ENCODE assay signal across 8 mouse cellular contexts in the genomic region with DNA sequence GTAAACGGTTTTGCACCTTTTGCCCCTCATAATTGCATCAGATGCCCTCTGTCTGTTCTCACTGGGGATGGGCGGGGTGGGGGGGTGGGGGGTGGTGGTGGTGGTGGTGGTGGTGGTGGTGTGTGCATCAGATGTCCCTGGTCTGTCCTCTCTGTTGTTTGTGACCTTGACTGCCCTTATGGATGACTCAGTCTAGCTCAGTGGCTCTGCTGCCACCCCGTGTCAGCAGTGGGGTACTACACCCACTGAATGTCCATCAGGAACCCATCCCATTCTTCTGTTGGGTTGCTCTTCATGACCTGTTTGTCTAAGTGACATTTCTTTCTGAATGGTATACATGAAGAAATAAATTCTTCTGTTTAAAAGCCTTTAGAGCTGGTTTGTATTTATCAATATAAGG. TPM values are rescaled to one million over a fixed set of nuclear protein-coding genes. Genes with fewer than 3 reads are reported as not detected.
DNase-seq lines count a peak whose midpoint lies in the region; ATAC-seq lines count a peak whose summit lies in the region.

No protein-coding gene starts in this region.

- peak; percentile 91 for ATAC-seq in activated CD4-positive, CD25-positive, alpha-beta regulatory T cell, adult 4 months
- peak; percentile 83 for ATAC-seq in common myeloid progenitor, adult 5-6 weeks (replicated peaks; ENCODE audit: low read depth, poor library complexity, severe bottlenecking)
- peak; percentile 74 for ATAC-seq in megakaryocyte progenitor cell, adult 5-6 weeks (replicated peaks; ENCODE audit: poor library complexity)

- DNase-seq in gastrocnemius, postnatal 10 days, result peak; percentile 77
- peak; percentile 60 for DNase-seq in hindlimb bud, embryonic 11.5 days (ENCODE audit: extremely low spot score, low read depth, low spot score)
- DNase-seq in left cerebral cortex, adult 18-20 months (ENCODE audit: low spot score in 2 of 2), result peak; percentile 71 to 74
- DNase-seq in right cerebral cortex, postnatal 25 days, result peak; percentile 54
- DNase-seq in urinary bladder, postnatal 25 days (ENCODE audit: low spot score), result peak; percentile 65

RNA-seq across cellular contexts. Expression of gene Efcab2, which starts 43.3 kb away (rescaled TPM):
- polyA plus RNA-seq in activated CD4-positive, CD25-positive, alpha-beta regulatory T cell, adult 4 months (2017; shearing (Covaris generic)), result 1 to 10 TPM; 3.6 to 5.4 TPM
- 3.0 and 3.2 TPM in 2 replicates for total RNA-seq in common myeloid progenitor, adult 5-6 weeks (2017)
- 10 to 100 TPM in 1 of 2 experiments, 1 to 10 TPM in 1; 4.8 to 10.0 TPM for total RNA-seq in gastrocnemius, postnatal 10 days (2021)
- total RNA-seq in left cerebral cortex, adult 18-20 months (2021), result 10 to 100 TPM in 1 of 2 experiments, 1 to 10 TPM in 1; 9.9 to 12.1 TPM
- total RNA-seq in megakaryocyte progenitor cell, adult 5-6 weeks (2015), result 3.8 and 4.2 TPM in 2 replicates
- total RNA-seq in megakaryocyte progenitor cell, adult 5-6 weeks (2017), result 1.7 and 3.2 TPM in 2 replicates

Comparison
In these comparisons a context has a peak if more than half of its experiments do, and no peak if none do; other contexts are left out.
1. Peak in every context shown above with its lines: DNase-seq and ATAC-seq.